Mouse (Mus musculus): ENCODE results near the gene Stk25. TPM values are rescaled to one million over a fixed set of nuclear protein-coding genes. Genes with fewer than 3 reads are reported as not detected.

Gene Stk25
- total RNA-seq, 2 experiments from 2014 or later, result 397 to 399 TPM

- DNase-seq, result no peak
These were observed 51.1 kb downstream of the Stk25 start for GRCm38 (mm10) chr1:93607090-93608083.

- no peak for DNase-seq
These were observed 54.5 kb downstream of the Stk25 start for GRCm38 (mm10) chr1:93603921-93604320.

- no peak for DNase-seq
These were observed 55.5 kb downstream of the Stk25 start for GRCm38 (mm10) chr1:93602911-93603310.

DNA sequence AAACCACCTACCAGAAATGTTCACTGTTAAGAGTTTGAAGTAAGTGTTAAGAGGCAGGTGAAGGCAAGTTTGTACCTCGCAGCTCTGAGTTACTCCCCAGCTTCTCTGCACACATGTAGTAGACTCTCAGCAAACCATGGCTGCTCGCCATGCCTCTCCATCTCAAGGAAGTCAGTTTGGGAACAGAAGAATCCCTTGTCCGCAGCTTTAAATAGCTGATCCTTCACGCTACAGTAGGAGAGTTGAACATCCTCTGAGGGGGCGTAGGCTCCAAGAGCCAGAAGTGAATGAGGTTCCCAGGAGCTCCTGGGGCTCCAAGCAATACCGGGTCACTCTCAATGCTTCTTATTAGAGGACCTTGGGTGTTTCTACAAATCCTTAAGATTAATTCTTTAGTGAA lies 62.5 kb downstream of the Stk25 start:
- DNase-seq, result no peak

DNA sequence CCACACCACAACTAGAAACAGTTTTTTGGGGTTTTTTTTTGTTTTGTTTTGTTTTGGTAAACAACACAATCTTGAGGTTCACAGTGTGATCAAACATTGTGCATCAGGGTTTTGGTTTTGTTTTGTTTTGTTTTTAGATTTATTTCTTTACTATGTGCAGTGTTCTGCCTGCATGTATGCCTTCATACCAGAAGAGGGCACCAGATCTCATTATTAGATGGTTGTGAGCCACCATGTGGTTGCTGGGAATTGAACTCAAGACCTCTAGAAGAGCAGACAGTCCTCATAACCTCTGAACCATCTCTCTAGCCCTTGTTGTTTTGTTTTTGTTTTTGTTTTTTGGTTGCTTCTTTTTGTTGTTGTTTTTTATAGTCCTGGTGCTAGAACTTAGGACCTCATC lies 64.5 kb downstream of the Stk25 start:
- DNase-seq, result no peak

DNA sequence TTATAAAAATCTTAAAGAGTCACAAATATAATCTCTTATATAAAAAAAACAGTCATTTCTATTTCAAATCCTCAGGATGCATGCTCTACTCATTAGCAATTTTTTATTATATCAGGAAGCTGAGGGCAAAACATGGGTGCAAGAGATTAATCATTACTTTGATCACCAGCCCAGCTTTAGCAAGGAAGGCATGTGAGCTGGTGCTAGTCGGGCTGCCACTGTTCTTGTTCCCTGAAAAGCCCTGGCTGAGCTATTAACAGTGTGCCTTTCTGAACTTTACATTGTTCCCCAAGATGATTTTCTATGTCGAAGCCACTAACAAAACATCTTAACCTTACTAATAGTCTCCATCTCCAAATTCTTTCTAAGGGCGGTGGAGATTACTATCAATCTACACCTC lies 70.1 kb downstream of the Stk25 start:
- DNase-seq, result no peak

DNA sequence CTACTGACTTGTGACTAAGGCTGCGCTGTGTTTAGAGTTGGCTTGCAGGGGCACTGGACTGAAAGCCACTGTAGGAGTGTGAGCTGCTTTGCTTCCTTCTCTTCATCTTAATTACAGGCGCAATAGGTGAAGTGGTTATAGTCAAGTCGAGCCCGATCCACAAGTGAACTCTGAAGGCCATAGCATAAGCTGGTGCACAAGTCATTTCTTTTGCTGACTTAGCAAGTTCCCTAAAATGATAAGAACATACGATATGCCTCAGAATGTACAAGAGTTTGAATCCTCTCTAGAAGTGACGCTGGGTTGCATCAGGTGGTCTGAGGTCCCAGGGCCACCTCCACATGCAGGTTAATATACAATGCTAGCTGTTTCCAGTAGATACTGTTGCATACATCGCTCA lies 76.9 kb downstream of the Stk25 start:
- no peak for DNase-seq

DNA sequence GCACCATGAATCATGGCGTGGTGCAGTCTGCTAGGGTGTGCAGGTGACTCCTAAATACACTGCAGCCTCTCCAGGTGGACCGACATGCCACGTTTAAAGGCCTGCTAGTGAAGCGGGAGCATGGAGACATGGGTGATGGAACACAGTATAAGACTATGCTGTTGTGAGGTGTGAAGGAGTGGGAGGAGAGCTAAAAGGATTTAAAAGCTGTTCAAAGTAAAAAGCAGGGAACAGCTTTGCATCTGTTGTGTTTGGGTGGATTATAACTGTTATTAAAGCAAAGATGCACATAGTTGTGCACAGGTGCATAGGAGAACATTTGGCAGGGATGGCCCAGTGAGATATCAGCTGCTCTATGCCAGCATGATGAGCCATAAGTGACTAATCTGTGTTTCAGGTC lies 80.6 kb downstream of the Stk25 start:
- peak; percentile 5 to 7 for DNase-seq

GRCm38 (mm10) chr1:93577066-93577465 lies 81.4 kb downstream of the Stk25 start:
- no peak for DNase-seq

Other genes starting within 250 kb of the Stk25 start
- 100 to 1,000 TPM; 148 to 152 TPM for gene Hdlbp, start 179.8 kb downstream of the Stk25 start, total RNA-seq (2021)
- 10 to 100 TPM; 11.9 to 13.0 TPM for gene Farp2, start 146.6 kb downstream of the Stk25 start, total RNA-seq (2021)
- gene Bok, start 27.0 kb upstream of the Stk25 start, total RNA-seq (2021), result 10 to 100 TPM; 64.5 to 79.7 TPM
- 10 to 100 TPM; 79.8 to 84.8 TPM for gene Atg4b, start 92.8 kb upstream of the Stk25 start, total RNA-seq (2021)
- gene Thap4, start 96.2 kb upstream of the Stk25 start, total RNA-seq (2021), result 10 to 100 TPM; 34.2 to 34.3 TPM
- gene Dtymk, start 143.3 kb upstream of the Stk25 start, total RNA-seq (2021), result 10 to 100 TPM; 57.5 to 65.4 TPM
- 10 to 100 TPM; 12.9 to 13.8 TPM for gene Ing5, start 145.3 kb upstream of the Stk25 start, total RNA-seq (2021)
- 10 to 100 TPM; 16.1 to 18.5 TPM for gene D2hgdh, start 166.2 kb upstream of the Stk25 start, total RNA-seq (2021)
- gene Gal3st2, start 202.6 kb upstream of the Stk25 start, total RNA-seq (2021), result under 1 TPM; 0.40 to 0.46 TPM

Measured in layer of hippocampus, postnatal 36 days (tissue).